4 mouse cellular contexts compared by ENCODE assay signal in the genomic region with DNA sequence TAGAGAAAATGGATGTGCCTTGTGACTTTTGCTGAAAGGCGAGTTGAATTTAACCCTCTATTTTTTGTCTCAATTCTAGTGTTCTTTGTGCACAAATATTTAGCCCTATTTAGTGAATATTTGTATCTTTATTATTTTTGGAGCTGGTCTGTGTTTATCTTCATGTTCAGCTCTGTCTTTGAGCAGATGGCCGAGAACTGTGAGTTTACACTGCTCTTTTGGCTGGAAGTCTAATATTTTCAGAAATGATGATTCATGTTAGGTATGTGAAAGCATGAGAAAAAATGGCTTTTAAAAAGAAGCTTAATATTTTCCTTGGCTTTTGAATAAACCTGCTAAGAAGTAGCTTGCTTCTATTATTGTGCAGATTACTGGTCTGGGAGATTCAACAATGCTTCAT.
"Had no signal": no experiment of that assay in that cellular context is flagged by ENCODE, and none has a peak within 500 bp of the region (broad histone marks: within the 10 kb centered on the region; RNA-seq: fewer than 3 reads in every experiment).

No protein-coding gene starts in this region.

- DNase-seq: kidney, adult 18-20 months; kidney, postnatal 25 days; lung, postnatal 14 days; thymus, postnatal 4 days had no signal
